Mouse (Mus musculus) left cerebral cortex, adult 18-20 months (tissue): ENCODE data around the gene Slc35b4. TPM values are rescaled to one million over a fixed set of nuclear protein-coding genes. Genes with fewer than 3 reads are reported as not detected.

Experiments used
- DNase-seq, 2 experiments: peaks; one replicate each; pipeline ENCODE4 v3.0.0; 2021 to 2022; ENCODE audit warnings: low spot score in 2 of 2, mixed read lengths in 1 of 2
- total RNA-seq, 2 experiments: library from RNA; stranded (reverse); gene quantifications; 2 replicates each; pipeline ENCODE4 v1.2.3; 2021

Slc35b4 gene
- total RNA-seq, 2 experiments from 2014 or later: 67.9 to 71.3 TPM

DNA sequence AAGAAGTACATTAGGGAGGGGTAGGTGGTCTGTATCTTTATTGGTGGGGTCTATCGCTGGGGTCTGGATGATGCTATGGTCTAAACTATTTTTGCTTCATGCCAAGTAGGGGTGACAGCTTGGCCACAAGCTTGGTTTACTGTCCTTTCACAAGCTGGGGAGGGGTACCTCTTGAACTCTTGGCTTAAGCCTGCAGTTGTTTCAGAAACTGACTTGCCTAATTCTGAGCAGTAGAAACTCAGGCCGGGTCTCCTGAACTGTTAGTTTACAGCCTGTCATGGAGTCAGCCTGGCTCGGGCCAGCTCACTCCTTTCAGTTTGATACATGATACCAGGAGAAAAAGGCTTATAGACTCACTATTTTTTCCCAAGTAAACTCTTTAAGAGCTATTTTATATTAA, 38.5 kb downstream of the Slc35b4 start:
- no peak for DNase-seq

DNA sequence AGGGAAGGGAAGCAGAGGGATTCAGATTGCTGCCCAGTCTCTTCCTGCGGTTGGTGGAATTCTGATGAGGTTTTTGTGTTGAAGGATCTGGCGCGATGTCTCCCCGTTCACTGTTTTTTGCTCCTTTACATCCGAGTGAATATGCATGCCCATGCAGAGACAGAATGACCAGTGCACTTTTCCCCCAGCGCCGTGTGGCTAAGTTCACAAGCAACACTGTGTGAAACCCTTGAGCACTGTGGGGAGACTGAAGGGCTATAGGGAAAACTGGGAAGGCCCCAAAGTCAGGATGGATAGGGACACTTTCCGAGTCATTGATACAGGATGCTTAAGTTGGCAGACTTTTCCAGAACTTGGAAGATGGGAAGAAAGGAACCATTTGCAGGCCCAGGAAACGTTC, 44.5 kb downstream of the Slc35b4 start:
- no peak for DNase-seq

DNA sequence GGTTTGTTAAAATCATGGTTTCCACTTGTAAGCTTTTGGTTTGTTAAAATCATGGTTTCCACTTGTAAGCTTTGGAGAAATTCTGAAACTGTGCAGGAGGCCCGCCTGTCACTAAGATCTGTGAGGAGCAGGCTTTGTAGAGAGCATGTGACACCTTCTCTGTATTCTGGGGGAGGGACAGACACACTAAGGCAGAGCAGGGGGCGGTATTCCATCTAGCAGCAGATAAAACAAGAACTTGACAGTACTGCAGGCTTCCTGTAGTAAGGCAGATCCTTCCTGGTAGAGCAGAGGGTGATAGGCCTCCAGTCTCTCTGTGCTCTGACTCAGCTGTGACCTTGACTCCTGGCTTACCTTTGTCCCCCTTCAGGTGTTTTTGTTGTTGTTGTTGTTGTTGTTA, 47.6 kb downstream of the Slc35b4 start:
- DNase-seq: no peak

DNA sequence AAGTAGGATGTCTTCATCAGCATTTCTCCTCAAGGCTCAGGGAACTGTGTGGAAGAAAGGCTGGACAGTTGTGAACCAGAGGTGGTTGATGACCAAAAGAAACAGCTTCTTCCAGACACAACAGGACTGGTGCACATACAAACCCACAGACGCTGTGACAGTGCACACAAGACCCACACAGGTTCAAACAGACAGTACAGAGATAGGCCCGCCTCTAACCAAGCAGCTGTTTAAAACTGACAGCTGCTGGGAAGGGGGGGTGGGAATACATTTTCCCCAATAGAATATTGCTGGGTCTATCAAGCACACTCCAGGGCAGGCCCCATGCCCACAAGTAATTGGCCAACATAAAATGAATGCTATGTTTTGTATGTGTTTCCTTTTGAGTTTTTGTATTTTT, 52.5 kb downstream of the Slc35b4 start:
- DNase-seq: no peak

DNA sequence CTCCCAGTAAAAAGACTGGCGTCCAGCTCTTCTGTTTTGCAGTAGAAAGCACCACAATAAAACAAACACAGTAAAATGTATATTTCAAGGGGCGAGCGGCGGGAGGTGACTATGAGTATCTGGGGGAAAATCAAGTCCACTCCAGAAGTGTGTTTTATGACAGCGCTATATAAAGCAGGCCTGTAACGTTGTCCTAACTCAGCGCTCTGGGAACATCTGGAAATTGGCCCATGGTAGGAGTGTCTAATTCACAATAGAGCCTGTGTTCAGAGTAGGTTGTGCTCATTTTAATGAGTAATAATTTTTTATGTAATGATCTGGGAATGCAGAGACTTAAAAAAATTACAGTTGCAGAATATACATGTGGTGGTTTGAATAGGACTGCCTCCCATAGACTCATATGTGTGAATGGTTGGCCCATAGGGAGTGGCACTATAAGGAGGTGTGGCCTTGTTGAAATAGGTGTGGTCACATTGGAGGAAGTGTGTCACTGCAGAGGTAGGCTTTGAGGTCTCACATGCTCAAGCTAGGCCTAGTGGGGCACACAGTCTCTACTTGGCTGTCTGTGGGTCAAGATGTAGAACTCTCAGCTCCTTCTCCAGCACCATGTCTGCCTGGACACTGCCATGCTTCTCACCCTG, 60.0 kb downstream of the Slc35b4 start:
- DNase-seq: no peak

DNA sequence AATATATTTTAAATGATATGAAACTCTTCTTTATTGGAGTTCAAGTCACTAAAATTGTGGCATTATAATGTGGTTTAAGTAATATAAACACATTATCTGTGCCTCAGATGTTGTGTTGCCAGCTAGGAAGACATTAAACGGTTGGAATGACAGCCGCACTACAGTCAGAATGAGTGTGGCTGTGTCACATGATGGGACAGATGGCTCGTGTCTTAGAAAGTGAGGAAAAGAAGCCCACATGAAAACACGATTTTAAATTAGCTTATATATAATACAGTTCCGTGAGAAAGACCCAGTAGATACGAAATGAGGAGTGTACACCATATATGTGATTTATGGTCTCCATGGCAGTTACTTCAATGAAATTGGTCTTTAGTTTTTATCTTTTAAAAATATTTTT, 65.5 kb downstream of the Slc35b4 start:
- DNase-seq: no peak

DNA sequence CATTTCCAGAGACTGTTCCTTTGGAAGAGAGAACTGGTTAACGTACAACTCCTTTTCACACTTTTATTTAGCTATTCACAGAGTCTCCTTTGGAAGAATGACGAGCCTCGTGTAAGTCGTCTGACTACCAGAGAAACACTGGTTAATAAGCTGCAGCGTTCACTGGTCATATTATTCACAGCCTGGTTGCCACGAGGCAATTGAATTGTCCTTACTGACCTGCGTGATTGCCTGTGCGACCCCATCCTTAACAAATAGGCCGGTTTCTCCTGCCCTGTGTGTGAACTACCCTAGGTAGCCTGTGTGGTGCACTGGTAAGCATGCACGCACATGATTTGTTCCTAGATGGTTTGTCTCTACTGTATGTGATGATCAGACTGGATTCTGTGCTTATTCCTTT, 66.3 kb downstream of the Slc35b4 start:
- DNase-seq: no peak

Other genes starting within 250 kb of the Slc35b4 start
- 1 to 10 TPM; 2.0 to 2.2 TPM for gene Lrguk, start 147.7 kb downstream of the Slc35b4 start, total RNA-seq
- gene Akr1b3, start 140.4 kb upstream of the Slc35b4 start, total RNA-seq: 10 to 100 TPM; 51.2 to 55.2 TPM
- under 1 TPM; 0.44 to 0.98 TPM for gene Akr1b8, start 177.0 kb upstream of the Slc35b4 start, total RNA-seq
- gene Akr1b10, start 207.1 kb upstream of the Slc35b4 start, total RNA-seq: 10 to 100 TPM; 20.0 to 24.9 TPM
- gene Akr1b7, start 235.2 kb upstream of the Slc35b4 start, total RNA-seq: not detected